In the genomic region with DNA sequence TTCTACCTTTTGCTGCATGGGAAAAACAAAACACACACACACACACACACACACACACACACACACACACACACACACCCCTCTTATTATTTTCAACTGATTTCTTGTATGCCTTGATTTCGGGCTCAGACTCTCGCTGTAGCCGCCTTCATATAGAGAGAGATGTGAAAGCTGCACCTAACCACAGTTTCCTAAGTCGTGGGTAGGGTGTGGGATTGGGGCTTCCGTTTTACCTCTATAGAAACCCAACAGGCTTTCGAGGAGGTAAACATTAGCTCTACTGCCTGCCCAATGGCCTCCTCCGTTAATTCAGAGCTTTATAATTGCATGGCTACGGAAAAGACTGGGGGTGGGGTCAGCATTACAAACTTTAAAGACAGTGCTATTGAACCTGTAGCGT, we compare ENCODE assay signal across 8 mouse cellular contexts. TPM values are rescaled to one million over a fixed set of nuclear protein-coding genes. Genes with fewer than 3 reads are reported as not detected.
DNase-seq lines count a peak whose midpoint lies in the region; ATAC-seq lines count a peak whose summit lies in the region.

No protein-coding gene starts in this region.

- no peak overlapping the region for H3K9ac ChIP-seq in heart, embryonic 11.5 days (ENCODE audit: low read depth, low read length)

- H3K4me1 ChIP-seq in heart, embryonic 11.5 days (ENCODE audit: control insufficient read depth, insufficient read depth, low read length), result no peaks in the 10 kb centered on the region

- 78% methylated on average over 9 of the region's 9 CpGs for WGBS in heart, embryonic 11.5 days (ENCODE audit: insufficient replicate concordance)

- H3K4me2 ChIP-seq in heart, embryonic 11.5 days, result peak overlapping the region; percentile 63

- intact Hi-C loops in left cerebral cortex, postnatal 14 days (cut with DNase I), result loop anchor here (5.0 kb wide), 1 partner anchor 242 kb away; no protein-coding TSS in a partner anchor
- intact Hi-C loops in gastrocnemius, postnatal 14 days (cut with DNase I; ENCODE audit: low total_unique reads), result no loop called here

- no peaks in the 10 kb centered on the region for H3K36me3 ChIP-seq in heart, embryonic 11.5 days (ENCODE audit: control insufficient read depth, insufficient read depth, low read length)

- H3K27ac ChIP-seq in heart, embryonic 11.5 days (ENCODE audit: low read depth, low read length), result no peak overlapping the region

- no peak for DNase-seq in heart, postnatal 4 days
- peak; percentile 23 for DNase-seq in CD4-positive, CD25-positive, alpha-beta regulatory T cell, adult 2 months (ENCODE audit: low read depth, low spot score)
- DNase-seq in left cerebral cortex, postnatal 14 days (ENCODE audit: low spot score in 2 of 2), result no peak
- no peak for DNase-seq in left cerebral cortex, adult 8-10 months (ENCODE audit: low spot score in 2 of 2)
- no peak for DNase-seq in gastrocnemius, postnatal 14 days

- no peaks in the 10 kb centered on the region for H3K27me3 ChIP-seq in heart, embryonic 11.5 days (ENCODE audit: control insufficient read depth, insufficient read depth, low read length)

- ATAC-seq in heart, embryonic 11.5 days (replicated peaks; ENCODE audit: insufficient number of reproducible peaks, low FRiP score, low TSS enrichment), result no peak
- ATAC-seq in hematopoietic stem cell, adult 5-6 weeks (replicated peaks in 1 of 2; ENCODE audit: insufficient read depth in 1 of 2, low FRiP score in 2 of 2, low TSS enrichment in 1 of 2, low read depth in 1 of 2, poor library complexity in 2 of 2, severe bottlenecking in 2 of 2), result peak; percentile 89 to 92
- peak; percentile 76 for ATAC-seq in megakaryocyte progenitor cell, adult 5-6 weeks (replicated peaks; ENCODE audit: poor library complexity)

- H3K9me3 ChIP-seq in heart, embryonic 11.5 days (replicated peaks; ENCODE audit: control insufficient read depth, low read length), result no peaks in the 10 kb centered on the region

- H3K4me3 ChIP-seq in heart, embryonic 11.5 days (ENCODE audit: low read depth, low read length), result no peak overlapping the region

RNA-seq across cellular contexts. Expression of a gene that starts 12.8 kb away (rescaled TPM):
- polyA plus RNA-seq in heart, embryonic 11.5 days (2014; fragmentation: Nextera tagmentation; extraction: Ambion mirVana), result 26.6 and 29.4 TPM in 2 replicates
- total RNA-seq in heart, postnatal 4 days (2021), result 10 to 100 TPM; 25.1 to 27.2 TPM
- 19.9 and 20.0 TPM in 2 replicates for total RNA-seq in hematopoietic stem cell, adult 5-6 weeks (2017)
- total RNA-seq in megakaryocyte progenitor cell, adult 5-6 weeks (2015), result 4.9 and 5.9 TPM in 2 replicates
- 6.7 and 9.7 TPM in 2 replicates for total RNA-seq in megakaryocyte progenitor cell, adult 5-6 weeks (2017)
- total RNA-seq in left cerebral cortex, postnatal 14 days (2021), result 10 to 100 TPM; 29.8 to 31.1 TPM
- 10 to 100 TPM; 30.3 to 33.7 (median 30.9) TPM for total RNA-seq in left cerebral cortex, adult 8-10 months (2022)
- 10 to 100 TPM; 11.1 to 13.4 TPM for total RNA-seq in gastrocnemius, postnatal 14 days (2021)

RNA-seq across cellular contexts. Expression of a gene that starts 13.6 kb away (rescaled TPM):
- 2.9 and 4.3 TPM in 2 replicates for polyA plus RNA-seq in heart, embryonic 11.5 days (2014; fragmentation: Nextera tagmentation; extraction: Ambion mirVana)
- 1 to 10 TPM in 1 of 2 experiments, not detected in 1; 1.3 TPM for total RNA-seq in heart, postnatal 4 days (2021)
- total RNA-seq in hematopoietic stem cell, adult 5-6 weeks (2017), result not detected in 2 replicates
- total RNA-seq in megakaryocyte progenitor cell, adult 5-6 weeks (2015), result not detected in 2 replicates
- total RNA-seq in megakaryocyte progenitor cell, adult 5-6 weeks (2017), result not detected in 2 replicates
- not detected for total RNA-seq in left cerebral cortex, postnatal 14 days (2021)
- 1 to 10 TPM in 1 of 4 experiments, not detected in 3; 1.1 TPM for total RNA-seq in left cerebral cortex, adult 8-10 months (2022)
- not detected for total RNA-seq in gastrocnemius, postnatal 14 days (2021)
